Mouse (Mus musculus): ENCODE measurements around the gene Gm21962. TPM values are rescaled to one million over a fixed set of nuclear protein-coding genes. Genes with fewer than 3 reads are reported as not detected.

The Gm21962 gene
- polyA plus RNA-seq, 1 experiment from 2014 or later = not detected

GRCm38 (mm10) chr3:137716573-137717157, 45.3 kb downstream of the Gm21962 start:
- no peak overlapping the region for H3K4me2 ChIP-seq (replicated peaks)
- no peaks in the 10 kb centered on the region for H3K4me1 ChIP-seq
- no peak overlapping the region for H3K27ac ChIP-seq (replicated peaks)
- ATAC-seq (ENCODE audit: insufficient number of reproducible peaks, low FRiP score, low TSS enrichment, low read depth) = no peak
- no peak overlapping the region for H3K4me3 ChIP-seq (replicated peaks)
- H3K9ac ChIP-seq = no peak overlapping the region
- no peaks in the 10 kb centered on the region for H3K36me3 ChIP-seq
- no peaks in the 10 kb centered on the region for H3K9me3 ChIP-seq (replicated peaks)
- H3K27me3 ChIP-seq = no peaks in the 10 kb centered on the region
- WGBS = 35% methylated on average over 3 of the region's 3 CpGs

Small RNA genes lying within 50 kb of the gene (microRNA-seq; reads per million reads assigned to microRNA genes)
- gene Gm22468 (ENCODE audit: borderline number of aligned reads) = not detected

Other genes starting within 250 kb of the Gm21962 start
- gene Ddit4l, start 49.9 kb upstream of the Gm21962 start, polyA plus RNA-seq (2015; fragmentation: Nextera tagmentation; extraction: Ambion mirVana) = 46.5 and 48.4 TPM in 2 replicates
- gene H2afz, start 193.0 kb downstream of the Gm21962 start, polyA plus RNA-seq (2015; fragmentation: Nextera tagmentation; extraction: Ambion mirVana) = 1,249 and 1,332 TPM in 2 replicates
- gene Dnajb14, start 196.2 kb downstream of the Gm21962 start, polyA plus RNA-seq (2015; fragmentation: Nextera tagmentation; extraction: Ambion mirVana) = 13.6 and 13.9 TPM in 2 replicates
- gene Lamtor3, start 247.0 kb downstream of the Gm21962 start, polyA plus RNA-seq (2015; fragmentation: Nextera tagmentation; extraction: Ambion mirVana) = 110 and 116 TPM in 2 replicates

Measured in embryonic facial prominence, embryonic 15.5 days (tissue).